Mouse (Mus musculus): ENCODE data around the gene Chst13.

GRCm38 (mm10) chr6:90334244-90334643, 9.3 kb upstream of the Chst13 start:
- TF ChIP-seq POLR2A (IDR thresholded peaks at IDR 0.05; ENCODE audit: control insufficient read depth, extremely low read depth, insufficient read depth, low read length, poor library complexity), result no peak
- TF ChIP-seq CTCF (IDR thresholded peaks at IDR 0.05; ENCODE audit: borderline replicate concordance, control insufficient read depth, extremely low read depth, insufficient read depth, low read length, poor library complexity), result no peak

Data from thymus, adult 2 months (tissue).